Mouse (Mus musculus) ES-E14 (cell line): ENCODE results near the gene Gpr68. TPM values are rescaled to one million over a fixed set of nuclear protein-coding genes. Genes with fewer than 3 reads are reported as not detected.

Source experiments
- DNase-seq: peaks from one replicate; pipeline ENCODE4 v3.0.0-alpha.2; 2013; ENCODE audit warnings: low read depth, low spot score
- H3K27ac ChIP-seq: 2 replicates; pipeline ENCODE4 v1.5.1; 2012; ENCODE audit warnings: low read depth, mild to moderate bottlenecking, low read length, moderate library complexity, mixed read lengths; ENCODE audit not compliant: poor library complexity, insufficient read depth, severe bottlenecking
- H3K36me3 ChIP-seq: 2 replicates; pipeline ENCODE4 v1.6.1; 2012; ENCODE audit warnings: mild to moderate bottlenecking, low read length, moderate library complexity, mixed read lengths; ENCODE audit not compliant: control insufficient read depth, poor library complexity, insufficient read depth, severe bottlenecking
- H3K4me1 ChIP-seq, 2 experiments: fragments of 150-350 bp in 1 of 2; sonication (generic) in 1 of 2; 2 replicates each; pipeline ENCODE4 v1.6.1; 2012; ENCODE audit warnings: low read length in 2 of 2, mild to moderate bottlenecking in 1 of 2, mixed read lengths in 1 of 2; ENCODE audit not compliant: control insufficient read depth in 2 of 2, insufficient read depth in 2 of 2, poor library complexity in 1 of 2
- H3K4me3 ChIP-seq, 2 experiments: fragments of 150-350 bp in 1 of 2; sonication (generic) in 1 of 2; 2 replicates each; pipeline ENCODE4 v1.5.1; 2012; ENCODE audit warnings: low read length in 2 of 2, low read depth in 1 of 2, mild to moderate bottlenecking in 1 of 2, mixed read lengths in 1 of 2; ENCODE audit not compliant: insufficient read depth in 1 of 2, poor library complexity in 1 of 2, severe bottlenecking in 1 of 2
- H3K9ac ChIP-seq: 2 replicates; pipeline ENCODE4 v1.6.1; 2012; ENCODE audit warnings: low read depth, mild to moderate bottlenecking, low read length, mixed read lengths; ENCODE audit not compliant: poor library complexity, insufficient read depth, severe bottlenecking
- H3K9me3 ChIP-seq: fragments of 150-350 bp; sonication (generic); 2 replicates; pipeline ENCODE4 v1.6.1; 2012; ENCODE audit warnings: low read depth, mild to moderate bottlenecking, low read length; ENCODE audit not compliant: control insufficient read depth, insufficient read depth
- CHD2 ChIP-seq: IDR thresholded peaks from 2 replicates; pipeline ENCODE4 v1.6.1; 2014; ENCODE audit warnings: mild to moderate bottlenecking, low read depth, low read length, inconsistent platforms
- HCFC1 ChIP-seq: IDR thresholded peaks from 2 replicates; pipeline ENCODE4 v1.6.1; 2012; ENCODE audit warnings: low read length, inconsistent platforms, borderline replicate concordance; ENCODE audit not compliant: insufficient read depth
- MAFK ChIP-seq: IDR thresholded peaks from 2 replicates; pipeline ENCODE4 v1.6.1; 2014; ENCODE audit warnings: mild to moderate bottlenecking, low read depth, low read length, inconsistent platforms; ENCODE audit not compliant: insufficient read depth
- ZC3H11A ChIP-seq: IDR thresholded peaks from 2 replicates; pipeline ENCODE4 v1.6.1; 2012; ENCODE audit warnings: low read depth, mild to moderate bottlenecking, inconsistent platforms, low read length, borderline replicate concordance
- ZNF384 ChIP-seq: IDR thresholded peaks from 2 replicates; pipeline ENCODE4 v1.6.1; 2012; ENCODE audit warnings: low read depth, low read length, inconsistent platforms
- in situ Hi-C, 2 experiments: fragments of 600-800 bp; cut with MboI; formaldehyde crosslinking; loops; one replicate each; pipeline ENCODE4 v1.15.1; 2025; ENCODE audit warnings: low sequenced_read_pairs in 2 of 2, inconsistent platforms in 1 of 2; ENCODE audit not compliant: unreplicated experiment in 2 of 2
- total RNA-seq: library from RNA; depleted of rRNA; stranded (reverse); fragments of 300-350 nt; gene quantifications from 2 replicates; pipeline ENCODE4 v1.2.3, GENCODE M21; 2012

The Gpr68 gene
- total RNA-seq, 1 experiment: 0.49 TPM

GRCm38 (mm10) chr12:100937441-100938360, 29.7 kb upstream of the Gpr68 start:
- Histone ChIP-seq H3K4me1 (peaks cover 0 to 3% of the 10 kb centered on the region in 2 experiments; a peak in 1 of 4 replicates), H3K9ac (no peak overlapping the region), H3K36me3 (peaks cover 65% of the 10 kb centered on the region), H3K27ac (no peak overlapping the region), H3K4me3 (no peak overlapping the region), H3K9me3 (no peaks in the 10 kb centered on the region)
- no peak for TF ChIP-seq CHD2
- TF ChIP-seq ZNF384: no peak
- TF ChIP-seq MAFK: no peak
- TF ChIP-seq HCFC1: no peak
- DNase-seq: no peak
- in situ Hi-C loops: no loop called here

DNA sequence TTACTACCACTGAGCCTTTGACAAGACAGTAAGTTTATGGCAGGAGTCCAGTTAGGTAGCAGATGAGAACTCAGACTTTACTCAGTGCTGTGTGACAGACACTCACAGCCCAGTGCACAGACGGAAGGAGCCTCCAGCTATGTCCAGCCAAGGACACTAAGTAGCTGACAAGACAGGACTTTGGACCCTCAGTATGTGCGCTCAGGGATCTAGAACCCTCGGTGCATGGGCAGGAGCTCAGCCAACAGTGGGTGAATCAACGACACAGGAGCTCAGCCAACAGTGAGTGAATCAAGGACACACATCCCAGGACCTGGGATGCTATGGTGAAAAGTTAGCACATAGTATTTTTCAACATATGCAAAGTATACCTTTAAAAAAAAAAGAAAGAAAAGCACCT, 28.7 kb upstream of the Gpr68 start:
- no peak overlapping the region for H3K4me3 ChIP-seq
- in situ Hi-C loops: no loop called here
- no peak overlapping the region for H3K27ac ChIP-seq
- no peak overlapping the region for H3K9ac ChIP-seq
- no peak for DNase-seq
- TF ChIP-seq HCFC1 (no peak), ZC3H11A (no peak), CHD2 (no peak), MAFK (no peak)
- peaks cover 62% of the 10 kb centered on the region for H3K36me3 ChIP-seq
- H3K4me1 ChIP-seq: peaks cover 0 to 3% of the 10 kb centered on the region in 2 experiments; a peak in 1 of 4 replicates
- H3K9me3 ChIP-seq: no peaks in the 10 kb centered on the region

GRCm38 (mm10) chr12:100936116-100936515, 28.1 kb upstream of the Gpr68 start:
- peak; percentile 84 for DNase-seq
- in situ Hi-C loops: no loop called here
- TF ChIP-seq ZC3H11A (peak; percentile 85; the same call in 1 of the 2 replicates), HCFC1 (no peak)
- Histone ChIP-seq H3K9ac (no peak overlapping the region), H3K4me1 (peaks cover 0 to 3% of the 10 kb centered on the region in 2 experiments; a peak in 1 of 4 replicates), H3K36me3 (peaks cover 66% of the 10 kb centered on the region), H3K9me3 (no peaks in the 10 kb centered on the region), H3K27ac (no peak overlapping the region), H3K4me3 (no peak overlapping the region)

DNA sequence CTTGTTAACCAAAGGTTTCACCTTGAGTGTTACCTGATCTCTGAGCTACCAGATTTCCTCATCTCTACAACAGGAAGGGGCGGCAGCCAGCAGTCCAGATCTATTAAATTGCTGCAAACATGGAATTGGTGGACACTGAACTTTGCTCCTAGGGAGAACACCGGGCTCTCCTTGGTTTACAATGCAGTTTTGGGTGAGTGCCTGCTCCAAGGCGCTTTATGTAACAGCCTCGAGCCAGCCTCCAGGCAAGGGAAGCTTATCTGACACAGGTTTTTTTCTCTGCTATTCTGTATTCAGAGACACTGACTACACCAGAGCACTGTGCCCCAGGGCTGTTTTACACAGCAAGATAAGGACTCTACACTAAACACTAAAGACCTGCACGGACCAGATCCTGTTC, 26.8 kb upstream of the Gpr68 start:
- Histone ChIP-seq H3K4me1 (0 out of 4 replicates have a peak, but pooled peaks cover 0 to under 1% of the 10 kb centered on the region in 2 experiments), H3K9ac (no peak overlapping the region), H3K27ac (no peak overlapping the region), H3K9me3 (no peaks in the 10 kb centered on the region), H3K4me3 (no peak overlapping the region), H3K36me3 (peaks cover 62% of the 10 kb centered on the region)
- DNase-seq: no peak
- TF ChIP-seq ZC3H11A: no peak
- in situ Hi-C loops: no loop called here

DNA sequence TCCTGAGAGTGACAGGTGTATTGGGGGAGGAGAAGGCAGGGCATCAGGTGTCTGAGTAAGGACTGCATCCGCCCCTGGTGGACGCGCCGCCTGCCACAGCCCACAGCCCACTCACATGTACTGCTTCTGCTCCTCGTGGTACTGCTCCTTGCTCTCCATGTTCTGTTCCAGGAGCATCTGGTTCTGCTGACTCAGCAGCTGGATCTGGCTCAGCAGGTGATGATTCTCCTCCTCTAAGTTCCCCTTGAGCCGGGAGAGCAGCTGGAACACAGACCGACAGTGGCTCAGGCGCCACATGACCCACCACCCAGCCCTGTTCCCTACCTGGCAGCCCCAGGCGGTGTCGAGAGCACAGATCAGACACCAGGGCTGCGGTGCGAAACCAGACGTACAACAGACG, 23.7 kb upstream of the Gpr68 start:
- Histone ChIP-seq H3K27ac (no peak overlapping the region), H3K4me3 (no peak overlapping the region), H3K9me3 (no peaks in the 10 kb centered on the region), H3K9ac (no peak overlapping the region), H3K36me3 (peaks cover 64% of the 10 kb centered on the region), H3K4me1 (0 out of 4 replicates have a peak, but pooled peaks cover 0 to 2% of the 10 kb centered on the region in 2 experiments)
- TF ChIP-seq MAFK (peak; percentile 93), ZNF384 (no peak), CHD2 (no peak)
- in situ Hi-C loops: no loop called here
- DNase-seq: no peak
